Mouse (Mus musculus) hindbrain, embryonic 13.5 days (tissue): ENCODE data around the gene Gm14190. TPM values are rescaled to one million over a fixed set of nuclear protein-coding genes. Genes with fewer than 3 reads are reported as not detected.
"Not testable (repeated sequence)": the region's sequence is repeated elsewhere in the genome, so short reads cannot be mapped to it uniquely, and the experiment has no call there.

Source experiments
- ATAC-seq: fragments of 200-750 bp; cut with Nextera tagmentation; 2 replicates; pipeline ENCODE4 v1.8.0; 2017; ENCODE audit warnings: moderate TSS enrichment; ENCODE audit not compliant: low FRiP score
- H3K27ac ChIP-seq: fragments of 300-500 bp; sonication (generic); 2 replicates; pipeline ENCODE4 v1.5.1; 2015; ENCODE audit warnings: inconsistent platforms, mild to moderate bottlenecking, moderate library complexity
- H3K27me3 ChIP-seq: fragments of 300-500 bp; sonication (generic); 2 replicates; pipeline ENCODE4 v1.6.1; 2015; ENCODE audit warnings: mild to moderate bottlenecking, inconsistent platforms
- H3K36me3 ChIP-seq: fragments of 300-500 bp; sonication (generic); 2 replicates; pipeline ENCODE4 v1.6.1; 2015; ENCODE audit warnings: mild to moderate bottlenecking, inconsistent platforms
- H3K4me1 ChIP-seq: fragments of 300-500 bp; sonication (generic); replicated peaks from 2 replicates; pipeline ENCODE4 v1.6.1; 2015; ENCODE audit warnings: inconsistent platforms
- H3K4me2 ChIP-seq: fragments of 300-500 bp; sonication (generic); 2 replicates; pipeline ENCODE4 v1.6.1; 2015; ENCODE audit warnings: inconsistent platforms, mild to moderate bottlenecking, moderate library complexity
- H3K4me3 ChIP-seq: fragments of 300-500 bp; sonication (generic); 2 replicates; pipeline ENCODE4 v1.5.1; 2015; ENCODE audit warnings: mild to moderate bottlenecking, inconsistent platforms
- H3K9ac ChIP-seq: fragments of 300-500 bp; sonication (generic); 2 replicates; pipeline ENCODE4 v1.6.1; 2015; ENCODE audit warnings: mild to moderate bottlenecking, inconsistent platforms
- H3K9me3 ChIP-seq: fragments of 300-500 bp; sonication (generic); 2 replicates; pipeline ENCODE4 v1.6.1; 2016; ENCODE audit warnings: inconsistent platforms
- WGBS: fragments of 180-500 bp; shearing (Covaris S2); methylation state at CpG from one replicate; pipeline ENCODE4 v1.1.7; 2015; 5-methylcytosine and 5-hydroxymethylcytosine counted together
- polyA plus RNA-seq: library from polyadenylated mRNA; unstranded; fragments of >200 nt; fragmentation: Nextera tagmentation; extraction: Ambion mirVana; gene quantifications from 2 replicates; pipeline ENCODE4 v1.2.1, GENCODE M21; 2015

Gene Gm14190
- not detected in 2 replicates for polyA plus RNA-seq

DNA sequence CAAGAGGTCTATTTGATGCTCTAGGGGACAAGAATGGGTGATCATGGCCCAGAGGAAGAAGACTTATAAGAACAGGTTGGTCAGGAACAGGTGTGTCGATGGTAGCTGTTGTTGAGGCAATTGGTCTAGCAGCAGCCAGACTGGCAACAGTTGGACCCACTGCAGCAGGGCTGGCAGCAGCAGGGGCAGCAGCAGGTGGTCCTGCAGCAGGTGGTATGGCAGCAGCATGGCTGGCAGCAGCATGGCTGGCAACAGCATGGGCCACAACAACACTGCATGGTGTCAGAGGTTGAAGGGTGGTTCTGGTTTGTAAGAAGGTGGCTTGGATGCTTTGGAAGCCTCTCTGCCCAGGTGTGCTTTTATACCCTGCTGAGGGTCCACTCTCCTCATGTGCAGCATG is at the start of gene Gm14190:
Gm14190 (minus strand) TSS at position 278 of the 400 bp plus-strand sequence.
- no peak within 1 kb of the TSS for H3K27ac ChIP-seq
- H3K36me3 ChIP-seq, result no peaks in the 10 kb centered on the region
- no peak for ATAC-seq
- H3K9me3 ChIP-seq, result no peaks in the 10 kb centered on the region
- H3K27me3 ChIP-seq, result no peaks in the 10 kb centered on the region
- H3K4me3 ChIP-seq, result no peak within 1 kb of the TSS
- H3K4me1 ChIP-seq, result no peaks in the 10 kb centered on the region
- WGBS, result 84% methylated on average over 1 of the region's 1 CpGs
- H3K4me2 ChIP-seq, result no peak within 1 kb of the TSS
- no peak within 1 kb of the TSS for H3K9ac ChIP-seq

DNA sequence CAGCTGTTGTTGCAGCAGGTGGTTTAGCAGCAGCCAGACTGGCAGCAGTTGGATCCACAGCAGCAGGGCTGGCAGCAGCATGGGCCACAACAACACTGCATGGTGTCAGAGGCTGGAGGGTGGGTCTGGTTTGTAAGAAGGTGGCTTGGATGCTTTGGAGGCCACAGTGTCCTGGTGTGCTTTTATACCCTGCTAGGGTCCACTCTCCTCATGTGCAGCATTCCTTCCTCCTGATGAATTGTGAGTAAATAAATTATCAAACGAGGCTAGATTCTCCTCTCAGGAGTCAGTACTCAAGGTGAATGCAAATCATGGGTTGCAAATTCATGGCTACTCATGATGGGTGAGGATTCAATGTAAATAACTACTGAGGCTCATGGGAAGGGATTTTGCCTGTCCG is 43.6 kb upstream of the Gm14190 start, which contains the start of gene Gm14180:
Gm14180 (minus strand) TSS at position 101 of the 400 bp plus-strand sequence.
- no peak within 1 kb of the TSS for H3K27ac ChIP-seq
- H3K36me3 ChIP-seq, result no peaks in the 10 kb centered on the region
- WGBS, result 63% methylated on average over 2 of the region's 2 CpGs
- H3K4me3 ChIP-seq, result no peak within 1 kb of the TSS
- H3K4me1 ChIP-seq, result no peaks in the 10 kb centered on the region
- no peak within 1 kb of the TSS for H3K9ac ChIP-seq
- H3K9me3 ChIP-seq, result no peaks in the 10 kb centered on the region
- no peak for ATAC-seq
- no peaks in the 10 kb centered on the region for H3K27me3 ChIP-seq
- H3K4me2 ChIP-seq, result no peak within 1 kb of the TSS

DNA sequence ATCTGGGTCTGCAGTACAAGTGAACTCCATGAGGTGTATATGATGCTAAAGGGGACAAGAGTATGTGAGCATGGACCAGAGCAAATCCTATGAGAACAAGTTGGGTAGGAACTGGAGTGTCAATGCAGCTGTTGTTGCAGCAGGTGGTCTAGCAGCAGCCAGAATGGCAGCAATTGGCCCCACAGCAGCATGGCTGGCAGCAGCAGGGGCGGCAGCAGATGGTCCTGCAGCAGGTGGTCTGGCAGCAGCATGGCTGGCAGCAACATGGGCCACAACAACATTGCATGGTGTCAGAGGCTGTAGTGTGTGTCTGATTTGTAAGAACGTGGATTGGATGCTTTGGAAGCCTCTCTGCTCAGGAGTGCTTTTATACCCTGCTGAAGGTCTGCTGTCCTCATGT is 33.5 kb upstream of the Gm14190 start:
- ATAC-seq, result no peak
- no peaks in the 10 kb centered on the region for H3K36me3 ChIP-seq
- no peaks in the 10 kb centered on the region for H3K4me1 ChIP-seq
- no peaks in the 10 kb centered on the region for H3K27me3 ChIP-seq
- H3K27ac ChIP-seq, result no peak overlapping the region
- H3K4me2 ChIP-seq, result no peak overlapping the region
- H3K4me3 ChIP-seq, result no peak overlapping the region
- WGBS, result 82% methylated on average over 2 of the region's 2 CpGs
- no peaks in the 10 kb centered on the region for H3K9me3 ChIP-seq
- no peak overlapping the region for H3K9ac ChIP-seq

DNA sequence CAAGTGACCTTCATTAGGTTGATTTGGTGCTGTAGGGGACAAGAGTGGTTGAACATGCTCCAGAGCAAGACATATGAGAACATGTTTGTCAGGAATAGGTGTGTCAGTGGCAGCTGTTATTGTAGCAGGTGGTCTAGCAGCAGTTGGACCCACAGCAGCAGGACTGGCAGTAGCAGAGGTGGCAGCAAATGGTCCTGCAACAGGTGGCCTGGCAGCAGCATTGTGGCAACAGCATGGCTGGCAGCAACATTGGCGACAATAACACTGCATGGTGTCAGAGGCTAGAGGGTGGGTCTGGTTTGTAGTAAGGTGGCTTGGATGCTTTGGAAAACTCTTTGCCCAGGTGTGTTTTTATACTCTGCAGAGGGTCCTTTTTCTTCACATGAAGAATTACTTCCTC is 28.2 kb upstream of the Gm14190 start:
- Histone ChIP-seq H3K4me2 (no peak overlapping the region), H3K9ac (no peak overlapping the region), H3K4me3 (no peak overlapping the region), H3K27ac (no peak overlapping the region), H3K9me3 (no peaks in the 10 kb centered on the region), H3K27me3 (no peaks in the 10 kb centered on the region), H3K4me1 (no peaks in the 10 kb centered on the region), H3K36me3 (no peaks in the 10 kb centered on the region)
- ATAC-seq, result no peak
- WGBS, result 89% methylated on average over 1 of the region's 1 CpGs

DNA sequence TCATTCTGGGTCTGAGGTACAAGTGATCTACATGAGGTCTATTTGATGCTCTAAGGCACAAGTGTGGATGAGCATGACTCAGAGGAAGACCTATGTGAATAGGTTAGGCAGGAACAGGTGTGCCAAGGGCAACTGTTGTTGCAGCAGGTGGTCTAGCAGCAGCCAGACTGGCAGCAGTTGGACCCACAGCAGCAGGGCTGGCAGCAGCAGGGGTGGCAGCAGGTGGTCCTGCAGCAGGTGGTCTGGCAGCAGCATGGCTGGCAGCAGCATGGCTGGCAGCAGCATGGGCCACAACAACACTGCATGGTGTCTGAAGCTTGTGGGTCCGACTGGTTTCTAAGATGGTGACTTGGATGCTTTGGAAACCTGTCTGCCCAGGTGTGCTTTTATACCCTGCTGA is 5.3 kb downstream of the Gm14190 start:
- H3K9me3 ChIP-seq, H3K36me3 ChIP-seq, ATAC-seq, H3K4me3 ChIP-seq, H3K4me2 ChIP-seq, H3K27ac ChIP-seq, H3K4me1 ChIP-seq, H3K9ac ChIP-seq, H3K27me3 ChIP-seq: not testable (repeated sequence)
- 85% methylated on average over 1 of the region's 1 CpGs for WGBS

DNA sequence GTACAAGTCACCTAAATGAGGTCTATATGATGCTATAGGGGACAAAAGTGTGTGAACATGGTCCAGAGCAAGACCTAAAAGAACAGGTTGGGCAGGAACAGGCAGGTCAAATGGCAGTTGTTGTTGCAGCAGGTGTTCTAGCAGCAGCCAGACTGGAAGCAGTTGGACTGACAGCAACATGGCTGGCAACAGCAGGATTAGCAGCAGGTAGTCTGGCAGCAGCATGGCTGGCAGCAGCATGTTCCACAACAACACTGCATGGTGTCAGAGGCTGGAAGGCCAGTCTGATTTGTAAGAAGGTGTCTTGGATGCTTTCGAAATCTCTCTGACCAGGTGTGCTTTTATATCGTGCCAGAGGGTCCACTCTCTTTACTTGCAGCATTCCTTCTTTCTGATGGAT is 7.1 kb downstream of the Gm14190 start:
- no peaks in the 10 kb centered on the region for H3K27me3 ChIP-seq
- no peaks in the 10 kb centered on the region for H3K36me3 ChIP-seq
- H3K27ac ChIP-seq, result no peak overlapping the region

DNA sequence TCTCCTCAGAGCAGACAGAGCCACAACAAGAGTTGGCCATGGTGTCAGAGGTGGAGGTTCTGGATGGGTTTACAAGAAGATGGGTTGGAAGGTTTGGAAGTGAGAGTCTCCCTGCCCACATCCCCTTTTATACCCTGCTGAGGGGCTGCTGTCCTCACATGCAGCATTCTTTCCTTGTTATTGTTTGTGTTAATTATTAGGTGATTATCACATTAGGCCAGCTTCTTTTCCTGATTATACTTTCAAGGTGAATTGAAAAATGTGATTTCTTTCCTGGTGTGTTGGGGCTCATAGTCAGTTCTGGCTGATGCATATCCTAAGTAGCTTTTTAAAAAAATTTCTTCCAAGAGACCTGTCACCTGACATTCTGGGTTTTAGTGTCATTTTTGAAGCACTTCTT is 24.7 kb downstream of the Gm14190 start, which contains the start of gene Krtap4-6:
Krtap4-6 (minus strand) TSS at position 101 of the 400 bp plus-strand sequence.
- Histone ChIP-seq H3K9me3 (no peaks in the 10 kb centered on the region), H3K4me2 (no peak within 1 kb of the TSS), H3K4me3 (no peak within 1 kb of the TSS), H3K4me1 (no peaks in the 10 kb centered on the region), H3K27me3 (no peaks in the 10 kb centered on the region), H3K27ac (no peak within 1 kb of the TSS), H3K9ac (no peak within 1 kb of the TSS), H3K36me3 (no peaks in the 10 kb centered on the region)
- ATAC-seq, result no peak

More for the DNA sequence above, 7.1 kb downstream of the Gm14190 start:
- WGBS, result 90% methylated on average over 2 of the region's 2 CpGs
- no peak overlapping the region for H3K4me3 ChIP-seq
- H3K4me2 ChIP-seq, result no peak overlapping the region
- H3K9ac ChIP-seq, result no peak overlapping the region
- no peak for ATAC-seq
- no peaks in the 10 kb centered on the region for H3K9me3 ChIP-seq
- H3K4me1 ChIP-seq, result no peaks in the 10 kb centered on the region

DNA sequence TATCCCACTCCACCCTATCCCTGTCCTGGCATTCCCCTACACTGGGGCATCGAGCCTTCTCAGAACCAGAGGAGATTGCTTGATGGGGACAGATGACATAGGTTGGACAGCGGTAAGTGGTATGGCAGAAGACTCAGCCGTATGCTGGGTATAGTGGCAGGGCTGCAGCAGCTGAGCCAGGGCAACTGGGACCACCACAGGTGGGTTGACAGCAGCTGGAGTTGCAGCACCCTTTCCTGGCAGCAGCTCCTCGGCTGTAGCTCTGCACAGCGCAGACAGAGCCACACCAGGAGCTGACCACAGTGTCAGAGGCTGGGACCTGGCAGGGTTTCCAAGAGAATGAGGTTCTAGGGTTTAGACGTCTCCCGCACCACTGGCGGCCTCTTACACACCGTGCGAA is 27.7 kb downstream of the Gm14190 start:
- Histone ChIP-seq H3K9ac (no peak overlapping the region), H3K4me1 (no peaks in the 10 kb centered on the region), H3K4me3 (no peak overlapping the region), H3K4me2 (no peak overlapping the region), H3K9me3 (no peaks in the 10 kb centered on the region), H3K36me3 (no peaks in the 10 kb centered on the region), H3K27ac (no peak overlapping the region), H3K27me3 (no peaks in the 10 kb centered on the region)
- ATAC-seq, result no peak
- 85% methylated on average over 10 of the region's 10 CpGs for WGBS

DNA sequence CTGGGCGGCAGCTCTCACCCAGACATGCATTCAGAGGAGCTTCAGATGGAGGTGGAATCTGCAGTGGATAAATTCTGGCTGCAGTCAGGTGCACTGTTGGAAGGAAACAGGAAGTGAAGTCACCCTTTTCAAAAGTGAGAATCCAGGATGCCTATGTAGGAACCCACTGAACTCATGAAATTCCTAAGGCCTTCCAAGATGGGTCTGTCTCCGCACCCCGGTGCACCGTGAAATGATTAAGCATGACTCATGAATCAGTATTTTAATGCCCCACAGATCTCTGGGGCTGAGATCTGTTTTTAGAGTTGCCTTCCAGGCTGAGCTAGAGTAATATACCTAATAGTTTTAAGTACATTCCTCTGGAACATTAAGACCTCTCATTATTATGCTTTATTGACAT is 31.3 kb downstream of the Gm14190 start:
- Histone ChIP-seq H3K9ac (no peak overlapping the region), H3K27me3 (no peaks in the 10 kb centered on the region), H3K27ac (no peak overlapping the region), H3K9me3 (no peaks in the 10 kb centered on the region), H3K4me2 (no peak overlapping the region), H3K4me1 (no peaks in the 10 kb centered on the region), H3K36me3 (no peaks in the 10 kb centered on the region), H3K4me3 (no peak overlapping the region)
- WGBS, result 92% methylated on average over 4 of the region's 4 CpGs
- ATAC-seq, result no peak

DNA sequence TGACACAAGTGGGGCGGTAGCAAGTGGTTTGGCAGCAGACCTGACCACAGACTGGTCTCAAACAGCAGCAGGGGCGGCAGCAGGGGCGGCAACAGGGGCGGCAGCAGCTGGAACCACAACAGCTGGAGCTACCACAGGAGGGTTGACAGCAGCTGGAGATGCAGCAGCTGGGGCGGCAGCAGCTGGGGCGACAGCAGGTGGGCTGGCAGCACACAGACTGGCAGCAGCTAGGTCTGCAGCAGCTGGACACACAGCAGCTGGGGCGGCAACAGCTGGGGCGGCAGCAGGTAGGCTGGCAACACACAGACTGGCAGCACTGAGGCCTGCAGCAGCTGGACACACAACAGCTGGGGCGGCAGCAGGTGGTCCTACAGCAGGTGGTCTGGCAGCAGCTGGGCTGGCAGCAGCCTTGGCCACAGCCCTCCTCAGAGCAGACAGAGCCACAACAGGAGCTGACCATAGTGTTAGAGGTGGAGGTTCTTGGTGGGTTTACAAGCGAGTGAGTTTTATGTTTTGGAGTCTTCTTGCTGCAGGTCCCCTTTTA is 32.0 kb downstream of the Gm14190 start, which contains the start of gene Gm11563:
Gm11563 (minus strand) TSS at position 494 of the 544 bp plus-strand sequence.
- not testable (repeated sequence) for H3K9ac ChIP-seq, H3K36me3 ChIP-seq, H3K4me2 ChIP-seq, H3K4me3 ChIP-seq, H3K9me3 ChIP-seq, H3K27ac ChIP-seq, H3K27me3 ChIP-seq, ATAC-seq, H3K4me1 ChIP-seq
- 71% methylated on average over 10 of the region's 10 CpGs for WGBS

DNA sequence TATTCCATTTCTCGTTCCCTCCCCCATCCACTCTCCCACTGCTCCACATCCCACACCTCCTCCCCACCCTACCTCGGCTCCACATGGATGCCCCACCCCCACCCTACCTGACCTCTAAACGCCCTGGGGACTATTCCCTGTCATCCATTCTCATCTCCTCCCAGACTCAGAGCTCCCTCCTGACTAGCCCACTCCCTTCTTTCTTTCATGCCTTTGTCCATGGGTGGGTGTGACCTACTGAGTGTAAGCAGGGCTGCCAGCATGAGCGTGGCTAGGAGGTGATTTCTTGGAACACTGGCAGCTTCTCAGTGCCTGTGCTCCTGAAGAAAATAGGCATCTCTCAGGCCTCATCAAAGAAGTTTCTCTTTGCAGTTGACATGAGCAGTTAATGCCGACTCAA is 33.5 kb downstream of the Gm14190 start:
- H3K9me3 ChIP-seq, result no peaks in the 10 kb centered on the region
- ATAC-seq, result no peak
- no peaks in the 10 kb centered on the region for H3K27me3 ChIP-seq
- H3K9ac ChIP-seq, result no peak overlapping the region
- H3K27ac ChIP-seq, result no peak overlapping the region
- H3K4me3 ChIP-seq, result no peak overlapping the region
- no peaks in the 10 kb centered on the region for H3K36me3 ChIP-seq
- H3K4me2 ChIP-seq, result no peak overlapping the region
- WGBS, result 52% methylated on average over 5 of the region's 5 CpGs
- no peaks in the 10 kb centered on the region for H3K4me1 ChIP-seq

DNA sequence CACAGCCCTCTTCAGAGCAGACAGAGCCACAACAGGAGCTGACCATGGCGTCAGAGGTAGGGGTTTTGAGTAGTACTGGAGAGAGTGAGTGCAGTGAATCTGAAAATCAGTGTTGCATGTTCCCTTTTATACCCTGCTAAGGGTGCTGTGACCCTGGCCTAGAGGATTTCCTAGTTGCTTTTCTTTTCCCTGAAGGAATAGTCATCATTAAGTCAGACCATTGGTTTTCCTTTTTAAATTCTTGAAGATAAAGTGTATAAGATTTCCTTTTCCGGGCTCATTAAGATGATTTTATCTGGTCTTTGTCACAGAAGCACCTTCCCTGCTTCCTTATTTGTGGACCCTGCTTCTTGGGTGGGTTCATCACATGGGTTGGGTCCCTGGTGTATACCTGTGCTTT is 40.4 kb downstream of the Gm14190 start, which contains the start of gene Gm11555:
Gm11555 (minus strand) TSS at position 101 of the 400 bp plus-strand sequence.
- H3K4me2 ChIP-seq, result no peak within 1 kb of the TSS
- no peaks in the 10 kb centered on the region for H3K36me3 ChIP-seq
- no peak for ATAC-seq
- H3K9ac ChIP-seq, result no peak within 1 kb of the TSS
- no peak within 1 kb of the TSS for H3K27ac ChIP-seq
- H3K27me3 ChIP-seq, result no peaks in the 10 kb centered on the region
- no peak within 1 kb of the TSS for H3K4me3 ChIP-seq
- WGBS, result 90% methylated on average over 2 of the region's 2 CpGs
- H3K9me3 ChIP-seq, result no peaks in the 10 kb centered on the region
- no peaks in the 10 kb centered on the region for H3K4me1 ChIP-seq

DNA sequence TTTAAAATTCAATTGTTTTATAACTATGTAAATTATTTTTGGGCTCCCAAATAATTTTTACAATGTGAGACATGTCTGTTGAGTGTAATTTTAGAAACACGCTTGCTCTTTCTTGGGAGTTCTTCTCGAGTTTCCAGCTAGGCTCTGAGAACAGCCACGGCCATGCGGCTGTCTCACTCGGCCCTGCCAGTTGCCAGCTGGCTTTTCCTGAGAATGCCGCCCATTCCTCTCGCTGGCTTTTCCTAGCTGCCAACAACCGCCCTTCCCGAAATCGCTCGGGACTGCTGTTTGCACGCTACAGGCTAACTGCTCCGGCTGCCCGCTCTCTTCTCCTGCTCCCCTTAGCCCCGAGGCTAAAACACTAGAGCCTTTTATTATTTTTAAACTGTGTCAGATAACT is 44.1 kb downstream of the Gm14190 start:
- H3K9ac ChIP-seq, result no peak overlapping the region
- no peak for ATAC-seq
- H3K27me3 ChIP-seq, result no peaks in the 10 kb centered on the region
- WGBS, result 88% methylated on average over 15 of the region's 15 CpGs
- H3K4me2 ChIP-seq, result no peak overlapping the region
- H3K4me1 ChIP-seq, result no peaks in the 10 kb centered on the region
- no peak overlapping the region for H3K27ac ChIP-seq
- no peak overlapping the region for H3K4me3 ChIP-seq
- no peaks in the 10 kb centered on the region for H3K36me3 ChIP-seq
- no peaks in the 10 kb centered on the region for H3K9me3 ChIP-seq
